Mouse (Mus musculus): ENCODE data around the gene Cct5. TPM values are rescaled to one million over a fixed set of nuclear protein-coding genes. Genes with fewer than 3 reads are reported as not detected.

Gene Cct5
- total RNA-seq, 2 experiments from 2014 or later = 147 to 158 TPM

DNA sequence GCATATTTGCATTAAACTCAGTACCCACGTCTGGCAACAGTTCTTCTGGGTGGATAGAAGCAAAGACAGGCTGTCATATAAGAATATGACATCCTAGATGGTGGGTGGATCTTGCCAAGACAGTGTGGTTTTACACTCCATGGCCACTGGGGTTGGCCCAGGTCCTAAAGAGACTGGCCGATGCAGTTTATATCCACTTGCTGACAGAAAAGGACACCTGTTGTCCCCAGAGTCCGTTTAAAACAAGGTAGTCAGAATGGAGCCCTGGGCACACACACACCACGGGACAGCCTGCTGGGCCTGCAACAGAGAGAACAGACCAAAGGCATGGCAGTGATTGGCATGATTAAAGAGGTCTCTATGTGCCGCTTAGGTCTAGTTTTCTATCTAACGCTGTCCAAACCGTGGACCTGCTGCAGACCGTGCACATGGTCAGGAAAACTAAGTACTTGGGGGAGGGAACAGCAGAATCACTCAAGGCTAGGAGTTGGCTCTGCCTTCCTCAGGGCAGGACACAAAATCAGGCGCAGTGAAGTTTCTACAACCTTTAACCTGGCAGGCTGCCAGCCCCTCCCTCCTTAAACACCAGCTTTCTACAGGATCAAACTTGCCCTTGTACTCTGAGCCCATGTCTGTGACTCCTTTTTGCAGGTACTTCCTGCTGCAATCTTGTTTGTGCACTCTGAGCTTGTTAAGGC lies 32.1 kb downstream of the Cct5 start:
- intact Hi-C loops (cut with DNase I) = loop anchor here (5.0 kb wide), 1 partner anchor 37 kb away; the partner anchor contains the start of gene March6
- DNase-seq (ENCODE audit: low spot score) = no peak

DNA sequence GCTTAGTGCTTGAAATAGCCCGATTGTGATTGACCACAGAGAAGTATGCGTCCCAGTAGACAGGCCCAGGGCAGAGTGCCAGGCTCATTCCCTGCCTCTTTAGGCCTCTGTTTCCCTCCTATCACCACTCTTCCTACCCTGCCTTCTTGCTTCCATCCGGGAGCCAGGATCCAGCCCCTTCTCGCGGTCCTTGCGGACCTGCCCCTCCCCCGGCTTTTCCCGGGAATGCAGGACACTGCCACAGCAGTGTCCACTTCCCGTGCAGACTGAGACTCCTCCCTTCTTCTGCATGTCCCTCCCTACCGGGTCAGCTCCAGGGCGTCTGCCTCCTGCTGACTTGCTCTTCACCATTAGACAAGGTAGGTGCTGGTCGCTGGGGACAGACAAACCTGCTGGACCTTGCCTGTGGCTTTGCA lies 33.0 kb downstream of the Cct5 start:
- intact Hi-C loops (cut with DNase I) = no loop called here

DNA sequence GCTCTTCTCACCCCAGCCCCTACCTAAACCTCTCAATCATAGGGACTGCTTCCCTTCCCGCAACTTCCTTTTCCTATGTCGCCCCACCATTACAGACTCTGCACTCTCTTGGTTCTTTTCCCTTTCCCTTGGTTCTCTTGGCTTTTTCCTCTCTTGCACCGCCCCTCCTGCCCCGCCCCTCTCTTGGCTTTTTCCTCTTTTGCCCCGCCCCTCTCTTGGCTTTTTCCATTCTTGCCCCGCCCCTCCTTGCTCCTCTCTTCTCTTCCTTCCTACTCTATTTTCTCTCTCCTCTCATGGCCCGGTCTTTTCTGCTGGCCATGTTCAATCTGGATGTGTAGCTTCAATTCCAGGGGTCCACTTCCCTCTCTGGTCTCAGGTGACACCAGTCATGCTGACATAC lies 34.2 kb downstream of the Cct5 start:
- DNase-seq (ENCODE audit: low spot score) = no peak
- intact Hi-C loops (cut with DNase I) = no loop called here

More for the DNA sequence above, 33.0 kb downstream of the Cct5 start:
- peak; percentile 34 for DNase-seq (ENCODE audit: low spot score)

DNA sequence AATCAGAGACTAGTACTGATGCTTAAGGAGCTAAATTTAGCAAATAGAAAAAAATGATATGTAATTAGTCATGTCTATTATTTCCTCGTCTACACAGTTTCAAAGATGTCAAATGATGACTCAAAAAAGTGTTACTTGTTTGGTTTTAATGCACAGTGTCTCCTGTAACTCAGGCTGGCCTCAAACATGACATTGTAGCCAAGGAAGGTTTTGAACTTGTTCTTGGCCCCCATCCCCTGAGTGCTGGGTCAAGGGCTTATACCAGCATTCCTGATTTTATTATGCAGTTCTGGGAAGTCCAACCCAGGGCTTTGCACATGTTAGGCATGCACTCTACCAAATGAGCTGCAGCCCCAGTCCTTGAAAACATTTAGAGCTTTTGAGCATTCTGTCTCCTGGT lies 35.8 kb downstream of the Cct5 start:
- intact Hi-C loops (cut with DNase I) = no loop called here
- no peak for DNase-seq (ENCODE audit: low spot score)

DNA sequence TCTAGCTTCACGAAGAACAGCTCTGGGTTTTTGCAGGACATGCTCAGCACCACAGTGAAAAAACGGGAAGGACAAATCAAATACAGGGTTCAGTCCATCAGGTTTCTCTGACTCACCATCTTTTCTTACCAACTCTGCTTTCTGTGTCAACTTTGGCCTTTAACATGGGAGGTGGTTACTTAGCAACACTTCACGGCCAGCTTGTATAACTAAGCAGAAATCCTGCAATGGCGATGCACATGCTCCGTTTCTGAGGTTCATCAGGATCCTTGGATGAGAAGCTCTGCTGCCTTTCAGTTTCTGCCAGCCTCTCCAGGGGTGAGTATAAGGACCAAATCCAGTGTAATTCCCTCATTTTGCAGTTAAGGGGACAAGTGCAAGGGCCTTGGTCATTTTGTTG lies 36.4 kb downstream of the Cct5 start, which contains the start of gene Cmbl:
Gene Cmbl, plus strand, starts transcription at position 206 of the 400 bp plus-strand sequence.
- intact Hi-C loops (cut with DNase I) = no loop called here
- DNase-seq (ENCODE audit: low spot score) = no peak

DNA sequence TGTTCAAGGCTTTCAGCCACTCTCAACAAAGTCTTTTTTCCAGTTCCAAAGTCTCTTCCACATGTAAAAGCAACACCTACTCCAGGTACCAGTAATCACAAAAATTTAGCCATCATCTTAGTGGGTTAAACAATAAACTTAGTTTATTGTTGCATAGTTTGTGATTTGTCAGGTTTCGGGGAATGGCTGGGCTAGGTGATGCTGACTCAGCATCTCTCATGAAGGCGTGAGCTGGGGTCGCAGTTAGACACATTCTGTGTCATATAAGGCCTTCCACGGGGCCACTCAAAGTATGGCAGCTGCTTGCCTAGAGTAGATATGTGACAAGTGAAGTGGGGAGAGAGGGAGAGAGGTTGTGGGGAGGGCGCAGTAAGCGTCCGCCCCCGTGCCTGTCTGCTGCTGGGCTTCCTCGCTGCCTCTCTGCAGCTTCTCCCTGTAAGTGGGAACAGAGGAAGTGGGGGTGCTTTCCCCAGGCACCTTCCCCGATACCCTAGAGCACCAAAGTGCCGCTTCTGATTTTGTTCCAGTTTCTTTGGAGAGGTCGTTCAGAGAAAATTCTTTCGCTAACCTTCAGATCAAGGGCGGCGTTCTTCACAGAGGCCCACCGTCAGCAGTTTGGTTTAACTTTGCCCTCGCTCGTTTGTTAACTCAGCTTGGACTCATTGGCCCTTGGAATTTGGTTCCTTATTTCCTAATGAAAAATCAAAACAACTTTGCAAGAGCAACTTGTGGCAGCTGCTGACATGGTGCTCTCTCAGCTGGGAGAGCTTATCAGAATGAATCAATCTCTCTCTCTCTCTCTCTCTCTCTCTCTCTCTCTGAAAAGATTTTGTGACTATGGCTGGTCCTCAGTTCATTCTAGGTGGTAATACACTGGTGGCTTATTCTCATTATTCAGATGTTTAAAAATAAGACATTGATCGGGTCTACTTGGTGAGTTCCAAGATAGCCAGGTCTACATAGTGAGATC lies 37.7 kb downstream of the Cct5 start:
- DNase-seq (ENCODE audit: low spot score) = no peak
- intact Hi-C loops (cut with DNase I) = no loop called here

DNA sequence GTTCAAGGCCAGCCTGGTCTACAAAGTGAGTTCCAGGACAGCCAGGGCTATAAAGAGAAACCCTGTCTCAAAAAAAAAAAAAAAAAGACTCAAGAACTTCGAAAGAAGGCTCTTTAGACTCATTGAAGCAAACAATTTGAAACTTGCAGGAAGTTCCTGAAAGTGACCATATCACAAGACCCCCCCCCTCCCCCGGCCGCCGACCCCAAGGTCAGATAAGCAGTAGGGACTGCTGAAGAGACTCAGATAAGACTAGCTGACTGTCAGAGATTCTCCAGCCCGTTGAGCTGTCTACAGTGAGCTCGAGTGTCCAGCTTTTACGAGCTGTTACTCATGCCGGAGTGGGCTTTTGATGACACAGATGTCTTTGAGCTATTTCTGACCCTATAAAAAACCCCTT lies 38.8 kb downstream of the Cct5 start:
- no peak for DNase-seq (ENCODE audit: low spot score)
- intact Hi-C loops (cut with DNase I) = no loop called here

DNA sequence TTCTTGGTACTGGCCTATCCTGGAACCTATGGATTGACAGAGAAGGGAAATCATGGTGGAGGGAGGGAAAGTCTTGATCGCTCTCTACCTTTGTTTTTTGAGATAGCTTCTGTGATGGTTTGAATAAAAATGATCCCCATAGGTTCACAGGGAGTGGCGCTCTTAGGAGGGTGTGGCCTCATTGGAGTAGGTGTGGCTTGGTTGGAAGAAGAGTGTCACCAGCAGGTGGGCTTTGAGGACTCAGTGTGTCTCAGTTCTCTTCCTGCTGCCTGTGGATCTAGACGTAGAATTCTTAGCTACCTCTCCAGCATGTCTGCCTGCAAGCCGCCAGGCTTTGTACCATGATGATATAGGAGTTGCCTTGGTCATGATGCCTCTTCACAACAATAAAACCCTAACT lies 39.6 kb downstream of the Cct5 start:
- intact Hi-C loops (cut with DNase I) = no loop called here
- no peak for DNase-seq (ENCODE audit: low spot score)

DNA sequence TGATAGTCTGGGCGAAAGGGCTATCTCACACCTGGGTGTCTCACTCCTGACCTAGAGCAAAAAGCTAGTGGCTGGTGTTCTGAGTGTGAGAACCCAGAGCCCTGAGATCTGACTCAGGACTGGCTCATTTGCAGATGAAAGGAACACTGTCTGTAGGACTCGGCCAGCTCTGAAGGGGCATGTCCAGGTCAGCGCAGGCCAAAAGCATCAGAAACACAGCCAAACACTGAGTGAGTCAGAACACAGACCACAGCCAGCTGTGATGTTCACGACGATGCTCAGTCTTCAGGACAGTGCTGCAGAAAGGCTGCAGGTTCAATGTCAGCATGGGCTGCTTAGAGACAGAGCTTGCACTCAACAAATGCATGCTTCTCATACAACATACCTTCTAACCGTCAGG lies 40.2 kb downstream of the Cct5 start:
- DNase-seq (ENCODE audit: low spot score) = no peak
- intact Hi-C loops (cut with DNase I) = no loop called here

DNA sequence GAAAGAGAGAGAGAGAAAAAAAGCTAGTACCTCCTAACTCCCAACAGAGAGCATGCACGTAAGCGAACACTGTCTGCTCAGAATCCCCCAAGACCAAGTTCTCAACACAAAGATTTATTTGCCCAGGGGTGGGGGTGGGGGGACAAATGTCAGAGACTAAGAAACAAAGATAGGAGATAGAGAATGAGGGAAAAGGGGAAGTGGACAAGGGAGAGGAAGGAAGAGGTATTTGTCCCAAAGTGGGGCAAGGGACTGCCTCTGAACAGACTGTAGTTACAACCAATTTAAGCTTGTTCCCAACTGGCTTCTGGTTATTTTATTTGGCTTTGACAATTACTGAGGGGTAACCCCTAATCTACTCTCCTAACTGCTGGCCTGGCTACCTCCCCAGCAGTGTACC lies 46.7 kb downstream of the Cct5 start:
- intact Hi-C loops (cut with DNase I) = no loop called here
- no peak for DNase-seq (ENCODE audit: low spot score)

DNA sequence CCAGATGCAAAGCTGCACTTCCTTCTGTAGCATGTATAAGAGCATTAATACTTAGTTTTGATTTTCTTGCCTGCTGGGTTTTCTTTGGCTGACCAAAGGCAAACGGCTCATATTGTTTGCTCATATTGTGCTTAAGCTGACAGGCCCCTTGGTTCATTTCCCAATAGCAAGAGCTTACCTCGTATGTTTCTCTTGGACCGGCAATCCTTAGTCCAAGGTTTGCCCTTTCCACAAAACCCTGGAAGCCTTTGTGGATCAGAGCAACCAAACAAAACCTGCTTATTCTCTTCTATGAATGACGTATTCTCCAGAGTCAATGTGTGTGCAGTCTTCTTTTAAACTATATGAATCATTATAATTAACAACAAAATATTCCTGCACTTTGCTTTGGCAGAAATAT lies 51.2 kb downstream of the Cct5 start:
- intact Hi-C loops (cut with DNase I) = no loop called here

DNA sequence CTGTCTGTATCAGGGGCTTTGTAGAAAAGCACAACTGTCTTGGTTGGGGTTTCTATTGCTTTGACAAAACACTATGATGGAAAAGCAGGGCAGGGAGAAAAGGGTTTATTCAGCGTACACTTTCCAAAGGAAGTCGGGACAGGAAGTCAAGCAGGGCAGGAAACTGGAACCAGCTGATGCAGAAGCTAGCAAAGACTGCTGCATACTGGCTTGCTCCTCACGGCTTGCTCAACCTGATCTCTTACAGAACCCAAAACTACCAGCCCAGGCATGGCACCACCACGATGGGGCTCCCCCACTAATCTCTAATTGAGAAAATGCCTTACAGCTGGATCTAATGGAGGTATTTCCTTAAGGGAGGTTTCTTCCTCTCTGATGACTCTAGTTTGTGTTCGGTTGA lies 54.2 kb downstream of the Cct5 start:
- intact Hi-C loops (cut with DNase I) = no loop called here
- no peak for DNase-seq (ENCODE audit: low spot score)

More for the DNA sequence above, 51.2 kb downstream of the Cct5 start:
- no peak for DNase-seq (ENCODE audit: low spot score)

DNA sequence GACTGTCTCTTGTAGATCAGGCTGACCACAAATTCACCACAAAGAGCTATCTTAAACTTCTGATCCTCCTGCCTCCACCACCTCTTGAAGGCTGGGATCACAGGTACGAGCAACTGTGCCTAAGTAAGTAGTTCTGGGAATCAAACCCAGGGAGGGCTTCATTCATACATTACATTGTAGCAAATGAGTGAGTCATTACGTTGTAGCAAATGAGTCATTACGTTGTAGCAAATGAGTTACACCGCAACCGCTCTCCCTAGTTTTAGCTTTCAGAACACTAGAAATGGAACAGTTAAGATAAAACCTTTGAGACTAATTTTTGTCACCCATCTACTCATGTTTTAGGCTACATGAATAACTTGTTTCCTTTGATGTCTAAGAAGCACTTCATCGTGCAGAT lies 55.3 kb downstream of the Cct5 start:
- no peak for DNase-seq (ENCODE audit: low spot score)
- intact Hi-C loops (cut with DNase I) = no loop called here

DNA sequence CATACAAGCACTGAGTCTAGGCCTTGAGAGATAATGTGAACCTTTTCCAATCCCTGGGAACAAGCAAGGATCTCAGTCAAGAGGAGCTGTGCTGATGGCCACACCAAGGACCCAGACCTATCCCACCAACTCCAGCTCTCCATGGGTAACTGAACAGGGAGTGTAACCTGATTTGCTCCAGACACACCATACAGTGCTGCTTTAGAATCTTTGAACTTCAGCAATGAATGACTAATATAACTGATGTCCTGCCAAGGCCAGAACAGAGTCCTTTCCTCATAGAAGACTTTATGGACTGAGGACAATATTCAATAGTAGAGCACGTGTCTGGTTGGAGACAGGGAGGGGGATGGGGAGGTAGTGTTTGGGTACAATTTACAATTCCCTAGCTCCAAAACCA lies 56.5 kb downstream of the Cct5 start:
- DNase-seq (ENCODE audit: low spot score) = no peak
- intact Hi-C loops (cut with DNase I) = no loop called here

DNA sequence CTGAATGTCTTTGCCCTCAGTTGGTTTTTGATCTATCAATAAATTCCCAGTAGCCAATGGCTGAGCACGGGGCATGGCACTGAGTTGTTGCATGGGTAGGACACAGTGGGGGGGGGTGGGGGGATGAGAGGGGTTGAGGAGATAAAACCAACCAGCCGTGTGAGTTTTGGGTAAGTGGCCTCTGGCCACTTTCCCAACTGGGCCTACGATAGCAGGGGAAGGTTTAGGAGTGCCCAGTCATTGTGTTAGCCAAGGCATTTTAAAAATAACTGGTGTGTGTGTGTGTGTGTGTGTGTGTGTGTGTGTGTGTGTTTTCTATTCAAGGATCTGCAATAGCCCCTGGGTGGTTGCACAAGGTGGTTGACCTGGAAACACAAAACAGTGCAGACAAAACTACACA lies 58.4 kb downstream of the Cct5 start:
- intact Hi-C loops (cut with DNase I) = no loop called here

DNA sequence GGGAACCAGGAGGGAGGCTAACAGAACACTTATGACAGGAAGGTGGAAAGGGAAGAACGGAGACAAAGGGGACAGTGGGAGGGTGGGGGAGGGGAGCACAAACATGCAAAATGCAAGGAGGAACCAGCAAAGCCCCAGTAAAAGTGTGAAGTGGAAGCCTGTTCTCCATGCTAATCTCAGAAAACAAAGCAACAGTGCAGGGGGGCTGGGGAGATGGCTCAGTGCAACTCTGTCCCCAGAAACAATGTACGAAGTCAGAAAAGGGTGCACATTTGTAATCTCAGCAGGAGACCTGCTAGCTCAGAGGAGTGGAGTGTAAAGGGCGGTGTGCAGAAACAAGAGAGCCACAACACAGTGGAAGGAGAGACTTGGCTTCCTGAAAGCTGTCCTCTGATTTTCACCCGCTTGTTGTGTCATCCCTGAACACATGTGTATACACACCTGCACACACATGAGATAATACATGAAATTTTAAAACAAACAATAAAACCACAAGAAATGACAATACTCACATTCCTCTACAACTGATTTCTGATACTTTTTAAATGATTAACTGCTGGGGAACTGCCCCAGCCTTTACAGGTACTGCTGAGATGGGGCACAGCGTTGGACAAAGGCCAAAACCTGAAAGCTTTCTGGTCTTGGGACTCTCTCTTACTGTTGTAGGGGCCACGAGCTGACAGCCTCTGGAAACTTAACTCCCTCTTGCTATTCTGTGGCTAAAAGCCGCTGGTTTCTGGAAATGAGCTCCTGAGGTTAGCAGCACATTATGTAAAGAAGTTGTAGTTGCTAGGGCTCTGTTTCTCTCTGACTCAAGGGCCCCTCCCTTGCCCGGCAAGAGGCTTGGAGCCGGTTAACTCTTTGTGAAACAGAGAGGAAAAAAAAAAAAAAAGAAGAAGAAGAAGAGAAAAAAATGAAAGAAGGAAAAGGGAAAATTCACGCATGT lies 59.3 kb downstream of the Cct5 start:
- intact Hi-C loops (cut with DNase I) = no loop called here
- no peak for DNase-seq (ENCODE audit: low spot score)

More for the DNA sequence above, 58.4 kb downstream of the Cct5 start:
- no peak for DNase-seq (ENCODE audit: low spot score)

Data from heart, postnatal 25 days (tissue).